Mouse (Mus musculus) heart, postnatal 0 days (tissue): ENCODE measurements around the gene D1Ertd622e. TPM values are rescaled to one million over a fixed set of nuclear protein-coding genes. Genes with fewer than 3 reads are reported as not detected.

Source experiments
- ATAC-seq: fragments of 200-750 bp; cut with Nextera tagmentation; 2 replicates; pipeline ENCODE4 v1.8.0; 2017; ENCODE audit warnings: low read depth, moderate number of reproducible peaks, moderate library complexity; ENCODE audit not compliant: insufficient read depth
- DNase-seq: peaks from one replicate; pipeline ENCODE4 v3.0.0-alpha.2; 2016; ENCODE audit warnings: low spot score
- H3K27ac ChIP-seq: fragments of 300-500 bp; sonication (generic); 2 replicates; pipeline ENCODE4 v1.5.1; 2014; ENCODE audit warnings: low read depth, mild to moderate bottlenecking
- H3K27me3 ChIP-seq: fragments of 300-500 bp; sonication (generic); 2 replicates; pipeline ENCODE4 v1.6.1; 2014; ENCODE audit warnings: low read length, mixed read lengths; ENCODE audit not compliant: control insufficient read depth, insufficient read depth
- H3K36me3 ChIP-seq: fragments of 300-500 bp; sonication (generic); replicated peaks from 2 replicates; pipeline ENCODE4 v1.6.1; 2014; ENCODE audit warnings: low read length, mixed read lengths; ENCODE audit not compliant: control insufficient read depth, insufficient read depth
- H3K4me1 ChIP-seq: fragments of 300-500 bp; sonication (generic); 2 replicates; pipeline ENCODE4 v1.6.1; 2014; ENCODE audit warnings: antibody characterized with exemption; ENCODE audit not compliant: control insufficient read depth, insufficient read depth
- H3K4me2 ChIP-seq: fragments of 300-500 bp; sonication (generic); 2 replicates; pipeline ENCODE4 v1.6.1; 2014; ENCODE audit warnings: low read depth, mild to moderate bottlenecking, low read length, moderate library complexity
- H3K4me3 ChIP-seq: fragments of 300-500 bp; sonication (generic); 2 replicates; pipeline ENCODE4 v1.5.1; 2014; ENCODE audit warnings: low read depth, low read length
- H3K9ac ChIP-seq: fragments of 300-500 bp; sonication (generic); replicated peaks from 2 replicates; pipeline ENCODE4 v1.6.1; 2014; ENCODE audit warnings: low read depth, low read length, mixed read lengths
- H3K9me3 ChIP-seq: fragments of 300-500 bp; sonication (generic); replicated peaks from 2 replicates; pipeline ENCODE4 v1.6.1; 2016; ENCODE audit warnings: low read length; ENCODE audit not compliant: control insufficient read depth
- CTCF ChIP-seq: IDR thresholded peaks from 2 replicates; pipeline ENCODE4 v1.5.1; 2016; ENCODE audit warnings: antibody characterized with exemption, control low read depth, low read depth
- EP300 ChIP-seq: IDR thresholded peaks from 2 replicates; pipeline ENCODE4 v1.6.1; 2016; ENCODE audit warnings: antibody characterized with exemption, low read depth
- WGBS: fragments of 180-500 bp; shearing (Covaris S2); extraction: QIAGEN DNeasy Blood & Tissue Kit; methylation state at CpG from one replicate; pipeline ENCODE4 v1.1.7; 2014; 5-methylcytosine and 5-hydroxymethylcytosine counted together
- polyA plus RNA-seq: library from polyadenylated mRNA; unstranded; fragments of >200 nt; fragmentation: Nextera tagmentation; extraction: Ambion mirVana; gene quantifications from 2 replicates; pipeline ENCODE4 v1.2.1, GENCODE M21; 2015
- total RNA-seq: library from RNA; depleted of rRNA; stranded (reverse); fragments of >200 nt; gene quantifications from 2 replicates; pipeline ENCODE4 v1.2.3, GENCODE M21; 2014; ENCODE audit warnings: low replicate concordance

The D1Ertd622e gene
- total and polyA plus RNA-seq, 2 experiments from 2014 or later, result 2.2 to 5.3 TPM

- Histone ChIP-seq H3K9me3 (no peaks in the 10 kb centered on the region), H3K9ac (no peak overlapping the region), H3K27ac (no peak overlapping the region), H3K36me3 (no peaks in the 10 kb centered on the region), H3K4me3 (no peak overlapping the region), H3K4me2 (no peak overlapping the region), H3K4me1 (no peaks in the 10 kb centered on the region), H3K27me3 (no peaks in the 10 kb centered on the region)
- ATAC-seq, result no peak
- WGBS, result 82% methylated on average over 11 of the region's 11 CpGs
- TF ChIP-seq EP300 (no peak), CTCF (no peak)
- no peak for DNase-seq
Measured at GRCm38 (mm10) chr1:97614531-97615462, 47.1 kb downstream of the D1Ertd622e start.

DNA sequence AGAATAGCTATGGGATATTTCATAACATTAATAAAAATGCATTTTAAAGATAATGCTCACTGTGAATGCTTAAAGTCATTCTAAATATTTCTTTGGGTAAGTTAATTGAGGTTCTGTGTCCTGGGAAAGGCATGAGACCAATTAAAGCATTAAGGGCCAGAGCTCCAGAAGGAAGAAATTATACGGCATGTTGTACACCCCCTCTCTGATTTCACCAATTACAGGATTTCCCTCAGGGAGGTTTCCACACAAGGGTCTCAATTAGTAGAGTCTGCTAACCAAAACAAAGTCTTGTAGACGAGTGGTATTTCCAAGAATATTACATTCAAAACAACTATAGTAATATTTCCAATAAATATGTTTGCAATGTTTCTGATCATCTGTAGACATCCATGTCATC, 50.1 kb downstream of the D1Ertd622e start:
- Histone ChIP-seq H3K27ac (no peak overlapping the region), H3K4me3 (no peak overlapping the region), H3K9ac (no peak overlapping the region), H3K9me3 (no peaks in the 10 kb centered on the region), H3K4me1 (no peaks in the 10 kb centered on the region), H3K27me3 (no peaks in the 10 kb centered on the region), H3K4me2 (no peak overlapping the region), H3K36me3 (no peaks in the 10 kb centered on the region)
- no peak for TF ChIP-seq EP300
- no peak for TF ChIP-seq CTCF
- DNase-seq (no peak), ATAC-seq (no peak)
- 71% methylated on average over 2 of the region's 2 CpGs for WGBS

DNA sequence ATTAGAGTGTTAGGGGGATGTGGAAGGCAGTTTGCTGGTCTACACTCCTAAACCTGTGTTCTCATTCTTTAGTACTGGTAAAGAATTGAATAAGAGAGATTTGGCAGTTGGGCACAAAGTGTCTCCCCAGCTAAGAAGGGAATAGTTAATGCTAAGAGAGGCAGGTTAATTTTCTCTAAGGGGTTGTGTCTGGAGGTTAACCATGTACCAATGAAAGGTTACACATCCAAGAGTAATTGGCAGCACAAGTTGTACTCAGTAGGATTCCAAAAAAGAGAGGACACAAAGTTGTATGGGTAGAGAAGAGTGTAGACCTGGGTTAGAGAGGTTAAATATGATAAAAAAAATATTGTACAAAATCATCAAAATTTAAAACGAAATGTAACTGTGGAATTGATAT, 58.5 kb downstream of the D1Ertd622e start:
- no peak for DNase-seq
- ATAC-seq, result no peak
- Histone ChIP-seq H3K9me3 (no peaks in the 10 kb centered on the region), H3K4me2 (no peak overlapping the region), H3K4me3 (no peak overlapping the region), H3K4me1 (no peaks in the 10 kb centered on the region), H3K36me3 (no peaks in the 10 kb centered on the region), H3K27ac (no peak overlapping the region), H3K9ac (no peak overlapping the region), H3K27me3 (no peaks in the 10 kb centered on the region)
- TF ChIP-seq CTCF, result no peak
- no peak for TF ChIP-seq EP300
- 41% methylated on average over 1 of the region's 1 CpGs for WGBS

DNA sequence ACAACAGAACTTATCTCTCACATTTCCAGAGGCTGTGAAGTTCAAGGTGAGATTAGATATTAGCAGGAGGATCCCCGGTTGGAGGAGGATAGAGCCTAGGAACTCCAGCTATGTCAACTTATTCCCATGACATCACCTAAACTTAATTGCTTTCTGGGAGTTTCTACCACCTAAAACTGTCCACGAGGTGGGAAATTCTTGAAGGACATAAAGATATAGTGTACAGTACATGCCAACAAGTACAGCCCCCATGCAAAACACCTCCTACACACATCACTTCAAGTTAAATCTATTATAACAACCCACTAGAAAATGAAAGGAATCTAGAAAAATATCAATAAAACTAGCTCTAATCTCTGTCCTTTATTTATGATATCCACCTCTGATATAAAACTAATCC, 61.5 kb downstream of the D1Ertd622e start:
- 28% methylated on average over 2 of the region's 2 CpGs for WGBS
- ATAC-seq (no peak), DNase-seq (no peak)
- H3K36me3 ChIP-seq, result no peaks in the 10 kb centered on the region
- no peaks in the 10 kb centered on the region for H3K27me3 ChIP-seq
- H3K4me1 ChIP-seq, result no peaks in the 10 kb centered on the region
- H3K27ac ChIP-seq, result no peak overlapping the region
- no peak overlapping the region for H3K9ac ChIP-seq
- TF ChIP-seq EP300, result no peak
- TF ChIP-seq CTCF, result no peak
- no peaks in the 10 kb centered on the region for H3K9me3 ChIP-seq
- H3K4me3 ChIP-seq, result no peak overlapping the region
- no peak overlapping the region for H3K4me2 ChIP-seq

GRCm38 (mm10) chr1:97599101-97599500, 62.8 kb downstream of the D1Ertd622e start:
- Histone ChIP-seq H3K9ac (no peak overlapping the region), H3K36me3 (no peaks in the 10 kb centered on the region), H3K4me1 (no peaks in the 10 kb centered on the region), H3K4me3 (no peak overlapping the region), H3K4me2 (no peak overlapping the region), H3K27ac (no peak overlapping the region), H3K27me3 (no peaks in the 10 kb centered on the region), H3K9me3 (no peaks in the 10 kb centered on the region)
- ATAC-seq (no peak), DNase-seq (no peak)
- WGBS, result 78% methylated on average over 3 of the region's 3 CpGs
- TF ChIP-seq EP300, result no peak
- TF ChIP-seq CTCF, result no peak

- no peak overlapping the region for H3K9ac ChIP-seq
- no peaks in the 10 kb centered on the region for H3K4me1 ChIP-seq
- H3K27me3 ChIP-seq, result no peaks in the 10 kb centered on the region
- H3K4me2 ChIP-seq, result no peak overlapping the region
- ATAC-seq (no peak), DNase-seq (no peak)
- no peak for TF ChIP-seq EP300
- TF ChIP-seq CTCF, result no peak
- no peak overlapping the region for H3K4me3 ChIP-seq
- no peak overlapping the region for H3K27ac ChIP-seq
- 48% methylated on average over 3 of the region's 3 CpGs for WGBS
- no peaks in the 10 kb centered on the region for H3K9me3 ChIP-seq
- no peaks in the 10 kb centered on the region for H3K36me3 ChIP-seq
Measured at GRCm38 (mm10) chr1:97588561-97588960, 73.3 kb downstream of the D1Ertd622e start.
